Mouse (Mus musculus) forebrain, embryonic 11.5 days (tissue): Measurements from ENCODE around the gene Tusc2. TPM values are rescaled to one million over a fixed set of nuclear protein-coding genes. Genes with fewer than 3 reads are reported as not detected.

Source experiments
- ATAC-seq: fragments of 200-750 bp; cut with Nextera tagmentation; replicated peaks from 2 replicates; pipeline ENCODE4 v1.8.0; 2017; ENCODE audit warnings: moderate TSS enrichment; ENCODE audit not compliant: low FRiP score
- DNase-seq: peaks from one replicate; pipeline ENCODE4 v3.0.0-alpha.2; 2017; ENCODE audit warnings: low spot score
- H3K27ac ChIP-seq: fragments of 300-500 bp; sonication (generic); 2 replicates; pipeline ENCODE4 v1.5.1; 2014; ENCODE audit warnings: low read depth, low read length
- H3K27me3 ChIP-seq: fragments of 300-500 bp; sonication (generic); 2 replicates; pipeline ENCODE4 v1.6.1; 2014; ENCODE audit warnings: mild to moderate bottlenecking, low read length, mixed read lengths; ENCODE audit not compliant: control insufficient read depth, insufficient read depth
- H3K36me3 ChIP-seq: fragments of 300-500 bp; sonication (generic); 2 replicates; pipeline ENCODE4 v1.6.1; 2014; ENCODE audit warnings: mild to moderate bottlenecking, low read length, moderate library complexity, mixed read lengths; ENCODE audit not compliant: control insufficient read depth, insufficient read depth
- H3K4me1 ChIP-seq: fragments of 300-500 bp; sonication (generic); replicated peaks from 2 replicates; pipeline ENCODE4 v1.6.1; 2014; ENCODE audit warnings: low read length, mixed read lengths; ENCODE audit not compliant: control insufficient read depth, insufficient read depth
- H3K4me2 ChIP-seq: fragments of 300-500 bp; sonication (generic); 2 replicates; pipeline ENCODE4 v1.6.1; 2014; ENCODE audit warnings: low read depth, mild to moderate bottlenecking, low read length, moderate library complexity, mixed read lengths; ENCODE audit not compliant: severe bottlenecking
- H3K4me3 ChIP-seq: fragments of 300-500 bp; sonication (generic); 2 replicates; pipeline ENCODE4 v1.5.1; 2014; ENCODE audit warnings: low read depth, low read length
- H3K9ac ChIP-seq: fragments of 300-500 bp; sonication (generic); 2 replicates; pipeline ENCODE4 v1.6.1; 2014; ENCODE audit warnings: low read length
- H3K9me3 ChIP-seq: fragments of 300-500 bp; sonication (generic); 2 replicates; pipeline ENCODE4 v1.6.1; 2016; ENCODE audit warnings: low read length, mixed read lengths; ENCODE audit not compliant: control insufficient read depth
- WGBS: fragments of 180-500 bp; shearing (Covaris S2); extraction: QIAGEN DNeasy Blood & Tissue Kit; methylation state at CpG from one replicate; pipeline ENCODE4 v1.1.7; 2014; 5-methylcytosine and 5-hydroxymethylcytosine counted together
- polyA plus RNA-seq: library from polyadenylated mRNA; unstranded; fragments of >200 nt; fragmentation: Nextera tagmentation; extraction: Ambion mirVana; gene quantifications from 2 replicates; pipeline ENCODE4 v1.2.1, GENCODE M21; 2014

The Tusc2 gene
- polyA plus RNA-seq, 1 experiment from 2014 or later = 81.9 TPM

- Histone ChIP-seq H3K27me3 (no peaks in the 10 kb centered on the region), H3K27ac (no peak overlapping the region), H3K9me3 (no peaks in the 10 kb centered on the region), H3K4me3 (no peak overlapping the region), H3K4me2 (no peak overlapping the region), H3K9ac (no peak overlapping the region), H3K4me1 (no peaks in the 10 kb centered on the region), H3K36me3 (peaks cover 3% of the 10 kb centered on the region; the same call in 1 of the 2 replicates)
- WGBS = 76% methylated on average over 8 of the region's 8 CpGs
- ATAC-seq (no peak), DNase-seq (no peak)
Measured at GRCm38 (mm10) chr9:107594281-107595062, 31.4 kb downstream of the Tusc2 start.

DNA sequence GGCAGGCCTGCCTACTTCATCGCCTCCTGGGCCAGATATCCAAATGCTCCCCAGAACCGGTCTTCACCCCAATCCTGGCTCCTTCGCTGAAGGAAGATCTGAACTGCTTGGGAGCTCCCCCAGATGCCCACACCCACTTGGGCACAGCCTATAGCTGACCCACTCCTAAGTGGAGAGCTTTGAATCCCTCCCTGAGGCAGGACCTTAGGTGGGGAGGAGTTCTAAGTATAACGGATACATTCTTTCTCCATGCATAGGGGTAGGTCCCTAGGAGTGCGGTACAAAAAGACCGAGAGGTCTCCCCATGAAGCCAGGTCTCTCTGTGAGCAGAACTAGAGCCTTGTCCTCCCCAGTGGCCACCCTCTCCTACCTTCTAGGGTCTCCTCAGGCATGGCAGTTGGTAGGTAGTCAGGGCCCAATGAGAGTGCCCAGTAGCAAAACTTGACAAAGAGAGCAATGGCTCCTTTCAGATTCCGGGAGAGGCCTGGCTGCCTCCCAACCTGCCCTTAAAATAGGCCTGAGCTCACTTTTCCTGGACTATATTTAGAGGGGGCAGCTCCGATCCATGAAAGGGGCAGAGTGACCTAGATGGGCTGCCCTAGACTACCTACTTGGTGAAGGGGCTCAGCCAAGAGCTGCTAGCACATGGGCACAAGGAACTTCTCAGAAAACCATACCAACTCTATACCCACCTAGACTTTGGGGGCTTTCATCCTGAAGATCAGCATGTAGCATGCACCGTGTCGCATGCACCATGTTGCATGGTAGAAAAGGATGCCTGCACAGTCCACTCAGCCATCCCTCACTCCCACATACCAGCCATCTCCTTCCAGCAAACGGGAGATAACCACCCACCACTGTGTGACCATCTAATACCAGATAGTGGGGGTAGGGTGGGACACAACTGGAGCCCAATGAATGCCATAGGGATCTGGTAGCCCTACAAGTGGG is 33.8 kb downstream of the Tusc2 start:
- H3K4me1 ChIP-seq = no peaks in the 10 kb centered on the region
- no peaks in the 10 kb centered on the region for H3K9me3 ChIP-seq
- H3K4me2 ChIP-seq = no peak overlapping the region
- ATAC-seq (no peak), DNase-seq (no peak)
- no peaks in the 10 kb centered on the region for H3K27me3 ChIP-seq
- H3K4me3 ChIP-seq = no peak overlapping the region
- H3K9ac ChIP-seq = no peak overlapping the region
- 94% methylated on average over 11 of the region's 11 CpGs for WGBS
- no peaks in the 10 kb centered on the region for H3K36me3 ChIP-seq
- H3K27ac ChIP-seq = no peak overlapping the region

DNA sequence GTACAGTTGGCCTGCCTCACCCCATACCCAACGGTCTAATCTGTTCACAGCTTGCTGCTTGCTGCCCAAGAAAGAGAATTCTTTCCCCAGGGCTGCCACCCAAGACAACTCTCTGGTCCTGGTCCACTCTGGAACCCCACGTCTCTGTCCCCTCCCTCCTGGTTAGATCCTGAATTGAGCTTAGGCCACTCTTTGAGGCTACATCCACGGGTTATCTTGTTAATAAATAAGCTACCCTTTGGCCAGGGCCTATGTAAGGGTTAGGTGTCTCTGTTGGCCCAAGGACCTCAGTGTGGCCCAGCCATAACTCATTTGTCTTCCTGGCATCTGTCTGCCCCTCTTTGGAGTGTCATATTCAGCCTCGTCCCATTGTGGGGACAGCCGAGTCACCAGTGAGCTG is 35.3 kb downstream of the Tusc2 start:
- 87% methylated on average over 5 of the region's 5 CpGs for WGBS
- Histone ChIP-seq H3K27ac (no peak overlapping the region), H3K4me1 (peaks cover 6% of the 10 kb centered on the region), H3K4me2 (no peak overlapping the region), H3K9me3 (no peaks in the 10 kb centered on the region), H3K27me3 (no peaks in the 10 kb centered on the region), H3K9ac (no peak overlapping the region), H3K36me3 (no peaks in the 10 kb centered on the region), H3K4me3 (no peak overlapping the region)
- DNase-seq (no peak), ATAC-seq (no peak)

DNA sequence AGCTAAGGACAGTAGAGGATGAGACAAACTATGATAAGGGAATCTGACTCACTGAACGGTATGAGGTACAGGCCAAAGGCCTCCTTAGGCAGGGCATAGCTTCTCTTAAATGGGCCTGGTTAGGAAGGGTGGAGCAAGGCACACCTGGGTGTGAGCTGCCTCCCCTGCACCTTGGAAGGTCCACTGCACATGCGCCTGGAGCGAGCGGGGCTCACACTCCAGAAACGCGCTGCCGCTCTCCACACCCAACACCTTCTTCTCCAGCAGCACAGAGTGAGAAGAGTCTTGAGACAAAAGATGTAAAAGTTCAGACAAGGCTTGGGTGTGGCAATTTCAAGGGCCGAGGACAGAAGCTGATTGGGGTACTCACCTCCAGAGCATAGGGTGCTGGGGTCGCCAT is 36.4 kb downstream of the Tusc2 start:
- H3K9me3 ChIP-seq = no peaks in the 10 kb centered on the region
- H3K4me2 ChIP-seq = no peak overlapping the region
- H3K27me3 ChIP-seq = no peaks in the 10 kb centered on the region
- DNase-seq = no peak
- no peaks in the 10 kb centered on the region for H3K36me3 ChIP-seq
- WGBS = 89% methylated on average over 9 of the region's 9 CpGs
- H3K9ac ChIP-seq = no peak overlapping the region
- H3K4me1 ChIP-seq = peaks cover 7% of the 10 kb centered on the region
- no peak for ATAC-seq
- H3K4me3 ChIP-seq = no peak overlapping the region
- H3K27ac ChIP-seq = no peak overlapping the region

- H3K9me3 ChIP-seq = no peaks in the 10 kb centered on the region
- ATAC-seq (no peak), DNase-seq (no peak)
- H3K9ac ChIP-seq = no peak overlapping the region; the same call in 1 of the 2 replicates
- H3K4me2 ChIP-seq = no peak overlapping the region
- H3K4me1 ChIP-seq = peaks cover 11% of the 10 kb centered on the region
- H3K27ac ChIP-seq = no peak overlapping the region
- no peaks in the 10 kb centered on the region for H3K36me3 ChIP-seq
- WGBS = 75% methylated on average over 14 of the region's 14 CpGs
- H3K27me3 ChIP-seq = no peaks in the 10 kb centered on the region
- H3K4me3 ChIP-seq = no peak overlapping the region
Measured at GRCm38 (mm10) chr9:107599842-107600241, 36.8 kb downstream of the Tusc2 start.

DNA sequence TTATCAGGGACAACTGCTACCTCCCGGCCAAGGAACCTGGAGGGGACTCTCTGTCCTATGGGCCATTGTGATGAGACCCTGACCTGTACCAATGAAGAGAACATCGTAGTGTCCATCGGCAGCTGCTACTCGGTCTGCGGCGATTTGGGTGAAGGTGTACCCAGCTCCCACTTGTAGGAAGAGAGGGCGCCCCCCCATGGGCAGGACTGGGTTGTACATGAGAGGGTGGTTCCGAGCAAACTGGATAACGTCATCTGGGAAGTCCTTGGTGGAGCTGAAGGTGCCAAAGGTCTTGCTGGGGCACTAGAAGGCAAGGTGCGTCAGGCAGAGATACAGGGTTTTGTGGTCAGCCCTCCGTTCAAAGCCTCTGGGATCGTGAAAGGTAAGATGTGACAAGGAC is 37.7 kb downstream of the Tusc2 start:
- peaks cover 16% of the 10 kb centered on the region for H3K4me1 ChIP-seq
- H3K27ac ChIP-seq = no peak overlapping the region
- H3K9ac ChIP-seq = no peak overlapping the region
- ATAC-seq = no peak
- H3K4me2 ChIP-seq = no peak overlapping the region
- 81% methylated on average over 12 of the region's 12 CpGs for WGBS
- no peak overlapping the region for H3K4me3 ChIP-seq
- no peaks in the 10 kb centered on the region for H3K9me3 ChIP-seq
- DNase-seq = no peak
- H3K27me3 ChIP-seq = no peaks in the 10 kb centered on the region
- no peaks in the 10 kb centered on the region for H3K36me3 ChIP-seq

- 88% methylated on average over 11 of the region's 11 CpGs for WGBS
- no peak for ATAC-seq
- no peak overlapping the region for H3K27ac ChIP-seq
Measured at GRCm38 (mm10) chr9:107601275-107601674, 38.2 kb downstream of the Tusc2 start.

GRCm38 (mm10) chr9:107602068-107602648 is 39.1 kb downstream of the Tusc2 start:
- Histone ChIP-seq H3K36me3 (no peaks in the 10 kb centered on the region), H3K9ac (peak overlapping the region; percentile 35), H3K9me3 (no peaks in the 10 kb centered on the region), H3K4me3 (no peak overlapping the region), H3K27ac (no peak overlapping the region), H3K4me2 (no peak overlapping the region), H3K27me3 (no peaks in the 10 kb centered on the region), H3K4me1 (peaks cover 23% of the 10 kb centered on the region)
- DNase-seq = peak; percentile 95
- ATAC-seq = peak; percentile 67
- 12% methylated on average over 10 of the region's 10 CpGs for WGBS

More at GRCm38 (mm10) chr9:107601275-107601674, 38.2 kb downstream of the Tusc2 start:
- no peak for DNase-seq
- no peak overlapping the region for H3K4me3 ChIP-seq
- peaks cover 16% of the 10 kb centered on the region for H3K4me1 ChIP-seq
- no peak overlapping the region for H3K9ac ChIP-seq
- no peak overlapping the region for H3K4me2 ChIP-seq
- no peaks in the 10 kb centered on the region for H3K27me3 ChIP-seq
- H3K36me3 ChIP-seq = no peaks in the 10 kb centered on the region
- H3K9me3 ChIP-seq = no peaks in the 10 kb centered on the region
